Mouse (Mus musculus) urinary bladder, postnatal 0 days (tissue): ENCODE data around the gene Olfr109. TPM values are rescaled to one million over a fixed set of nuclear protein-coding genes. Genes with fewer than 3 reads are reported as not detected.

ENCODE experiments used
- polyA plus RNA-seq: library from polyadenylated mRNA; unstranded; fragments of >200 nt; fragmentation: Nextera tagmentation; extraction: Ambion mirVana; gene quantifications from 2 replicates; pipeline ENCODE4 v1.2.1, GENCODE M21; 2015

Olfr109 gene
- polyA plus RNA-seq = not detected in 2 replicates

DNA sequence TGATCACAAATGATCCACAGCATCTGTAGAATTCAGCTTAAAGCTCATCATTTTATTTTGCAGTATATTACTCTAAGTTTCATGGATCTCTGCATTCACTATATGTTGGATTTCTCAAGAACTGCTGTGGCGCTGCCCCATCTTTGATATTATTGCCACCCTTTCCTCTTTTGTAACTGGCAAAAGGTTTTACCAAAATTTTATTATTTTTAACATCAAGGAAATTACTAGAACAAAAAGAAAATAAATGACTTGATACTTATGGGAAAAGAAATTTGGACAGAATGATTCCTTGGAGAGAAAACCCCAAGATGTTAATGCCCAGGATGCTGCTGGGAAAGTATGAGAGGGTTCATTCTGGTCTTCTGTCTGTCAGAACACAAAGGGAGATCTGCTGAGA lies at the start of gene Olfr109:
Gene Olfr109 (plus strand): TSS at position 301 of the 400 bp plus-strand sequence.

GRCm38 (mm10) chr17:37445180-37445579 lies 13.5 kb upstream of the Olfr109 start, which contains the start of gene Olfr108:
TSS of gene Olfr108 (plus strand) at chr17:37445480.

GRCm38 (mm10) chr17:37483452-37483851 lies 24.7 kb downstream of the Olfr109 start, which contains the start of gene H2-M2:
TSS of gene H2-M2 (minus strand) at chr17:37483552.

DNA sequence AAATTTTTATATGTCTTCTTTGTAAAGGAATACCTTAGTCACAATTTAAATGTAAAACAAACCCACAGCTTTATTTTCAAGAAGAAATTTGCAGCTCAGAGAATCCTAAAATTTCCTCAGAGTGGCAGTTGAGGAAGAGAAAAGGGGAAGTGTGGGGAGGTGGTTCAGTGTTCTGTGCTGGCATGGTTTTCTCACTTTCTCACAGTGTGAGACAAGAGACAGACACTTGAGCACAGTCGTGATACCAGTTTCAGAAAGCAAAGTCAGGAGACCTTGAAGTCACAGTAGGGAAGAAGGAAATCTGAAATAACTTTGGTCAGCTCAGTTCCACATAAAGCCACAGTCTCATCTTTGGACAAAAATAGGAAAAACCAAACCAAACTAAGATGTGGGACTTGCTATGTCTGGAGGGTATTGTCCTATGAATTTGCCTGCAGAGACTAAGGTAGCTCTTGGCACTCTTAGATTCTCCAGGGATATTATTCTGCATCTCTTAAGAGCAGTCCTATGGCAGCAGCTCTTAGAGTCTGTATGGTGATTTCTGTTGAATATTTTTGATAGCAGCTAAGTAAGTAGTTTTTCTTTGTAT lies 33.3 kb downstream of the Olfr109 start, which contains the start of gene Olfr110:
Gene Olfr110 (plus strand): TSS at position 539 of the 589 bp plus-strand sequence.

DNA sequence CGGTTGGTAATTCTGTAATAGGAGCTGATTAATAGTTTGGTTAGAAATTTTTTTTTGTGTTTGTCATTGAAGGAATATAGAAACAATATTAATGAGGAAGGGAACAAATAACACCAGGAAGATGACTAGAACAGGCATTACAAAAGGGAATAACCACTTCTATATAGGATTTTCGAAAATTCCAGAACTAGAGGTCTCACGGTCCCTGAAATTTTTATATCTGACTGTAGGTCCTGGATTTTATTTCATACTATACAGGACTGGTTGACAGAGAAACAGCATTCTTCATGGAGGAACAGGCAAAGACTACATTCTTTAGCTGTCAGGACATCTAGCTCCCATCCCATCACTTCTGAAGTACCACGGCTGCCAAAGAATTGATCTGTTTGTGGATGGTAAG lies 49.0 kb downstream of the Olfr109 start, which contains the start of gene Olfr111:
Gene Olfr111 (plus strand): TSS at position 301 of the 400 bp plus-strand sequence.

Other genes with a start within 250 kb of the Olfr109 start
- not detected in 2 replicates for gene Olfr95, start 245.8 kb upstream of the Olfr109 start, polyA plus RNA-seq
- gene Olfr96, start 238.8 kb upstream of the Olfr109 start, polyA plus RNA-seq = not detected in 2 replicates
- gene Olfr97, start 221.6 kb upstream of the Olfr109 start, polyA plus RNA-seq = not detected in 2 replicates
- gene Olfr98, start 195.2 kb upstream of the Olfr109 start, polyA plus RNA-seq = not detected in 2 replicates
- 3.8 and 4.2 TPM in 2 replicates for gene H2-M3, start 188.7 kb upstream of the Olfr109 start, polyA plus RNA-seq
- not detected in 2 replicates for gene Olfr99, start 175.5 kb upstream of the Olfr109 start, polyA plus RNA-seq
- gene Olfr101, start 154.6 kb upstream of the Olfr109 start, polyA plus RNA-seq = not detected in 2 replicates
- gene Olfr102, start 141.9 kb upstream of the Olfr109 start, polyA plus RNA-seq = not detected in 2 replicates
- gene Olfr103, start 119.2 kb upstream of the Olfr109 start, polyA plus RNA-seq = not detected in 2 replicates
- gene Olfr104-ps, start 99.3 kb upstream of the Olfr109 start, polyA plus RNA-seq = not detected in 2 replicates
- gene Olfr105-ps, start 79.9 kb upstream of the Olfr109 start, polyA plus RNA-seq = not detected in 2 replicates
- gene Olfr106-ps, start 68.5 kb upstream of the Olfr109 start, polyA plus RNA-seq = not detected in 2 replicates
- gene Olfr107, start 59.7 kb upstream of the Olfr109 start, polyA plus RNA-seq = not detected in 2 replicates
- not detected in 2 replicates for gene Olfr108, start 13.4 kb upstream of the Olfr109 start, polyA plus RNA-seq
- gene H2-M2, start 24.6 kb downstream of the Olfr109 start, polyA plus RNA-seq = not detected in 2 replicates
- gene Olfr110, start 33.6 kb downstream of the Olfr109 start, polyA plus RNA-seq = not detected in 2 replicates
- gene Olfr111, start 49.1 kb downstream of the Olfr109 start, polyA plus RNA-seq = not detected in 2 replicates
- not detected in 2 replicates for gene Olfr112, start 110.5 kb downstream of the Olfr109 start, polyA plus RNA-seq
- not detected in 2 replicates for gene Olfr113, start 118.7 kb downstream of the Olfr109 start, polyA plus RNA-seq
- gene Olfr114, start 133.8 kb downstream of the Olfr109 start, polyA plus RNA-seq = not detected in 2 replicates
- not detected in 2 replicates for gene Olfr115, start 168.2 kb downstream of the Olfr109 start, polyA plus RNA-seq
- gene Olfr116, start 168.3 kb downstream of the Olfr109 start, polyA plus RNA-seq = not detected in 2 replicates
- gene Olfr117, start 204.9 kb downstream of the Olfr109 start, polyA plus RNA-seq = not detected in 2 replicates
- gene Olfr118, start 208.1 kb downstream of the Olfr109 start, polyA plus RNA-seq = not detected in 2 replicates
- gene Olfr119, start 237.6 kb downstream of the Olfr109 start, polyA plus RNA-seq = not detected in 2 replicates